Mouse (Mus musculus) cerebellum, adult 9-10 months (tissue): Measurements from ENCODE around the gene Ccnk.
A peak's percentile ranks its signal among the peaks of the same experiment; 100 is the strongest.

Source experiments
- DNase-seq: peaks from one replicate; pipeline ENCODE4 v3.0.0; 2022

Ccnk gene

GRCm38 (mm10) chr12:108179321-108180266 lies at the start of gene Ccnk:
Gene Ccnk (plus strand): TSS chr12:108179579.
- DNase-seq: peak; percentile 100

GRCm38 (mm10) chr12:108132450-108133070 lies 46.8 kb upstream of the Ccnk start:
- no peak for DNase-seq

- no peak for DNase-seq
Measured at GRCm38 (mm10) chr12:108133181-108133580, 46.2 kb upstream of the Ccnk start.

- DNase-seq: no peak
Measured at GRCm38 (mm10) chr12:108135610-108136208, 43.7 kb upstream of the Ccnk start.

- DNase-seq: no peak
Measured at GRCm38 (mm10) chr12:108143624-108144498, 35.5 kb upstream of the Ccnk start.

GRCm38 (mm10) chr12:108145198-108145597 lies 34.2 kb upstream of the Ccnk start:
- no peak for DNase-seq

- no peak for DNase-seq
Measured at GRCm38 (mm10) chr12:108149764-108150163, 29.6 kb upstream of the Ccnk start.

GRCm38 (mm10) chr12:108152743-108153142 lies 26.6 kb upstream of the Ccnk start:
- no peak for DNase-seq

- no peak for DNase-seq
Measured at GRCm38 (mm10) chr12:108159863-108160262, 19.5 kb upstream of the Ccnk start.

- DNase-seq: no peak
Measured at GRCm38 (mm10) chr12:108162036-108162435, 17.3 kb upstream of the Ccnk start.

GRCm38 (mm10) chr12:108163706-108164105 lies 15.7 kb upstream of the Ccnk start:
- no peak for DNase-seq

GRCm38 (mm10) chr12:108168909-108169308 lies 10.5 kb upstream of the Ccnk start:
- DNase-seq: no peak

- no peak for DNase-seq
Measured at GRCm38 (mm10) chr12:108170467-108170866, 8.9 kb upstream of the Ccnk start.

GRCm38 (mm10) chr12:108171336-108171735 lies 8.0 kb upstream of the Ccnk start:
- DNase-seq: peak; percentile 43

GRCm38 (mm10) chr12:108172639-108173038 lies 6.7 kb upstream of the Ccnk start:
- DNase-seq: no peak

GRCm38 (mm10) chr12:108174606-108175505 lies 4.5 kb upstream of the Ccnk start:
- no peak for DNase-seq

GRCm38 (mm10) chr12:108176366-108176765 lies 3.0 kb upstream of the Ccnk start:
- no peak for DNase-seq

- peak; percentile 68 for DNase-seq
Measured at GRCm38 (mm10) chr12:108178331-108179245, 791 bp upstream of the Ccnk start.

GRCm38 (mm10) chr12:108179246-108179320 lies 296 bp upstream of the Ccnk start, which contains the start of gene Setd3:
Gene Setd3 (minus strand): TSS chr12:108179314.
- DNase-seq: no peak

GRCm38 (mm10) chr12:108181716-108182115 lies 2.3 kb downstream of the Ccnk start:
- no peak for DNase-seq

GRCm38 (mm10) chr12:108187541-108188091 lies 8.2 kb downstream of the Ccnk start:
- DNase-seq: no peak
